Mouse (Mus musculus): ENCODE measurements around the gene Prc1. TPM values are rescaled to one million over a fixed set of nuclear protein-coding genes. Genes with fewer than 3 reads are reported as not detected.
"Not testable (repeated sequence)": the region's sequence is repeated elsewhere in the genome, so short reads cannot be mapped to it uniquely, and the experiment has no call there.

Prc1 gene
- polyA plus RNA-seq, 1 experiment = 1.7 TPM

GRCm38 (mm10) chr7:80319846-80320496 is 25.7 kb downstream of the Prc1 start:
- WGBS = 89% methylated on average over 19 of the region's 19 CpGs
- TF ChIP-seq POLR2A (IDR thresholded peaks at IDR 0.05; ENCODE audit: low read depth, low read length) = no peak
- no peak for TF ChIP-seq CTCF (conservative IDR thresholded peaks at IDR 0.05; ENCODE audit: insufficient read depth, insufficient read length, low read depth, low read length)
- H3K4me3 ChIP-seq (ENCODE audit: insufficient read depth, low read depth, low read length) = no peak overlapping the region

GRCm38 (mm10) chr7:80323336-80323735 is 29.1 kb downstream of the Prc1 start:
- no peak overlapping the region for H3K27ac ChIP-seq (ENCODE audit: insufficient read depth, low read depth, low read length)

More at GRCm38 (mm10) chr7:80319846-80320496, 25.7 kb downstream of the Prc1 start:
- DNase-seq = no peak
- Histone ChIP-seq H3K27ac (ENCODE audit: insufficient read depth, low read depth, low read length) (no peak overlapping the region), H3K27me3 (replicated peaks; ENCODE audit: control insufficient read depth, insufficient read depth, low read length) (no peaks in the 10 kb centered on the region), H3K4me1 (ENCODE audit: control insufficient read depth, insufficient read depth, low read length) (peaks cover 4% of the 10 kb centered on the region), H3K36me3 (ENCODE audit: control insufficient read depth, insufficient read depth, low read length) (no peaks in the 10 kb centered on the region; the same call in 1 of the 2 replicates)

GRCm38 (mm10) chr7:80324043-80324815 is 30.0 kb downstream of the Prc1 start, which contains the start of gene Rccd1:
Gene Rccd1, minus strand, starts transcription at chr7:80324454.
- 1% methylated on average over 38 of the region's 38 CpGs for WGBS
- Histone ChIP-seq H3K36me3 (ENCODE audit: control insufficient read depth, insufficient read depth, low read length) (0 out of 2 replicates have a peak, but pooled peaks cover 1% of the 10 kb centered on the region), H3K27ac (ENCODE audit: insufficient read depth, low read depth, low read length) (peak within 1 kb of the TSS; percentile 82), H3K27me3 (replicated peaks; ENCODE audit: control insufficient read depth, insufficient read depth, low read length) (no peaks in the 10 kb centered on the region), H3K4me1 (ENCODE audit: control insufficient read depth, insufficient read depth, low read length) (peaks cover 4% of the 10 kb centered on the region), H3K4me3 (ENCODE audit: insufficient read depth, low read depth, low read length) (peak within 1 kb of the TSS; percentile 61)
- TF ChIP-seq POLR2A (IDR thresholded peaks at IDR 0.05; ENCODE audit: low read depth, low read length) (peak; percentile 64), CTCF (conservative IDR thresholded peaks at IDR 0.05; ENCODE audit: insufficient read depth, insufficient read length, low read depth, low read length) (no peak)
- peak; percentile 98 for DNase-seq

More at GRCm38 (mm10) chr7:80323336-80323735, 29.1 kb downstream of the Prc1 start:
- Histone ChIP-seq H3K4me3 (ENCODE audit: insufficient read depth, low read depth, low read length) (no peak overlapping the region; the same call in 1 of the 2 replicates), H3K36me3 (ENCODE audit: control insufficient read depth, insufficient read depth, low read length) (0 out of 2 replicates have a peak, but pooled peaks cover 1% of the 10 kb centered on the region), H3K4me1 (ENCODE audit: control insufficient read depth, insufficient read depth, low read length) (peaks cover 4% of the 10 kb centered on the region), H3K27me3 (replicated peaks; ENCODE audit: control insufficient read depth, insufficient read depth, low read length) (no peaks in the 10 kb centered on the region)
- no peak for DNase-seq
- TF ChIP-seq POLR2A (IDR thresholded peaks at IDR 0.05; ENCODE audit: low read depth, low read length) (no peak), CTCF (conservative IDR thresholded peaks at IDR 0.05; ENCODE audit: insufficient read depth, insufficient read length, low read depth, low read length) (no peak)
- 22% methylated on average over 8 of the region's 8 CpGs for WGBS

- H3K27ac ChIP-seq (ENCODE audit: insufficient read depth, low read depth, low read length); H3K36me3 ChIP-seq (ENCODE audit: control insufficient read depth, insufficient read depth, low read length); DNase-seq; H3K27me3 ChIP-seq (replicated peaks; ENCODE audit: control insufficient read depth, insufficient read depth, low read length); H3K4me1 ChIP-seq (ENCODE audit: control insufficient read depth, insufficient read depth, low read length); H3K4me3 ChIP-seq (ENCODE audit: insufficient read depth, low read depth, low read length): not testable (repeated sequence)
- WGBS = 35% methylated on average over 5 of the region's 5 CpGs
Observed at GRCm38 (mm10) chr7:80324816-80325119, 30.5 kb downstream of the Prc1 start.

- 92% methylated on average over 16 of the region's 16 CpGs for WGBS
- Histone ChIP-seq H3K4me1 (ENCODE audit: control insufficient read depth, insufficient read depth, low read length) (peaks cover 4% of the 10 kb centered on the region), H3K27me3 (replicated peaks; ENCODE audit: control insufficient read depth, insufficient read depth, low read length) (no peaks in the 10 kb centered on the region), H3K4me3 (ENCODE audit: insufficient read depth, low read depth, low read length) (no peak overlapping the region), H3K27ac (ENCODE audit: insufficient read depth, low read depth, low read length) (no peak overlapping the region), H3K36me3 (ENCODE audit: control insufficient read depth, insufficient read depth, low read length) (0 out of 2 replicates have a peak, but pooled peaks cover 1% of the 10 kb centered on the region)
- no peak for DNase-seq
- TF ChIP-seq CTCF (conservative IDR thresholded peaks at IDR 0.05; ENCODE audit: insufficient read depth, insufficient read length, low read depth, low read length) = no peak
- no peak for TF ChIP-seq POLR2A (IDR thresholded peaks at IDR 0.05; ENCODE audit: low read depth, low read length)
Observed at GRCm38 (mm10) chr7:80325292-80325868, 31.1 kb downstream of the Prc1 start.

- H3K36me3 ChIP-seq (ENCODE audit: control insufficient read depth, insufficient read depth, low read length) = 0 out of 2 replicates have a peak, but pooled peaks cover 1% of the 10 kb centered on the region
- H3K27me3 ChIP-seq (replicated peaks; ENCODE audit: control insufficient read depth, insufficient read depth, low read length) = no peaks in the 10 kb centered on the region
- DNase-seq = no peak
- no peak overlapping the region for H3K4me3 ChIP-seq (ENCODE audit: insufficient read depth, low read depth, low read length)
- H3K27ac ChIP-seq (ENCODE audit: insufficient read depth, low read depth, low read length) = no peak overlapping the region
- no peak for TF ChIP-seq CTCF (conservative IDR thresholded peaks at IDR 0.05; ENCODE audit: insufficient read depth, insufficient read length, low read depth, low read length)
- no peak for TF ChIP-seq POLR2A (IDR thresholded peaks at IDR 0.05; ENCODE audit: low read depth, low read length)
- H3K4me1 ChIP-seq (ENCODE audit: control insufficient read depth, insufficient read depth, low read length) = peaks cover 4% of the 10 kb centered on the region
- 98% methylated on average over 19 of the region's 19 CpGs for WGBS
Observed at GRCm38 (mm10) chr7:80326076-80326475, 31.8 kb downstream of the Prc1 start.

- TF ChIP-seq POLR2A (IDR thresholded peaks at IDR 0.05; ENCODE audit: low read depth, low read length) = no peak
- no peak for TF ChIP-seq CTCF (conservative IDR thresholded peaks at IDR 0.05; ENCODE audit: insufficient read depth, insufficient read length, low read depth, low read length)
- no peak for DNase-seq
- Histone ChIP-seq H3K4me1 (ENCODE audit: control insufficient read depth, insufficient read depth, low read length) (no peaks in the 10 kb centered on the region), H3K4me3 (ENCODE audit: insufficient read depth, low read depth, low read length) (no peak overlapping the region), H3K27ac (ENCODE audit: insufficient read depth, low read depth, low read length) (no peak overlapping the region), H3K36me3 (ENCODE audit: control insufficient read depth, insufficient read depth, low read length) (peaks cover 3% of the 10 kb centered on the region; the same call in 1 of the 2 replicates), H3K27me3 (replicated peaks; ENCODE audit: control insufficient read depth, insufficient read depth, low read length) (no peaks in the 10 kb centered on the region)
- WGBS = 84% methylated on average over 8 of the region's 8 CpGs
Observed at GRCm38 (mm10) chr7:80330278-80330677, 36.0 kb downstream of the Prc1 start.
